Mouse (Mus musculus): ENCODE results near the gene Trim26. TPM values are rescaled to one million over a fixed set of nuclear protein-coding genes. Genes with fewer than 3 reads are reported as not detected.

Trim26 gene
- polyA plus RNA-seq, 1 experiment from 2014 or later, result 27.4 TPM

DNA sequence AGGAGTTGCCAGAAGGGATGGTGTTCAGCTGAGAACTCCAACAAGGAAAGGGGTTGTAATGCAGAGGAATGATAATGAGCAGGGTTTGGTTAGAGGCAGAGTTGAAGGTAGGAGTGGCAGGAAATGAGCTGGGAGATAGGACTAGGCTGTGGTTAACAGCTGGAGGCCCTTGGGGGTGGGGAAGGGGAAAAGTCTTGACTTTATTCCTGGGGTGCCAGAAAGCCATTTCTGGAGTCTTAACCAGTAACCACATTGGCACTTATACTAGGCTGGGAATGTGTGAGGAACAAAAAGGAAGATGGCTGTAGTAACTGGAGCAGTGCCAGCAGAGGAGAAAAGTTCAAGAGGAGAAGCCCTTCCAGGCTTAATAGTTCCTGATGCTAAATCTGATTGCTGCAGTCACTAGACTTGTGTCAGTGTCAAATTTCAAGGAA, 7.4 kb downstream of the Trim26 start:
- Histone ChIP-seq H3K4me2 (replicated peaks; ENCODE audit: low read depth) (0 out of 2 replicates have a peak overlapping the region, but pooled peaks have one; percentile 27), H3K36me3 (ENCODE audit: control insufficient read depth, insufficient read depth) (0 out of 2 replicates have a peak, but pooled peaks cover 4% of the 10 kb centered on the region), H3K4me3 (ENCODE audit: low read depth, low read length) (no peak overlapping the region), H3K27me3 (replicated peaks; ENCODE audit: control insufficient read depth, insufficient read depth, low read length) (no peaks in the 10 kb centered on the region), H3K27ac (ENCODE audit: low read depth, low read length) (0 out of 2 replicates have a peak overlapping the region, but pooled peaks have one; percentile 23), H3K9ac (ENCODE audit: low read depth, low read length) (no peak overlapping the region), H3K4me1 (replicated peaks; ENCODE audit: control insufficient read depth, insufficient read depth, low read length) (peaks cover 4% of the 10 kb centered on the region; the same call in 1 of the 2 replicates), H3K9me3 (ENCODE audit: control insufficient read depth) (no peaks in the 10 kb centered on the region)
- peak; percentile 54 for ATAC-seq
- TF ChIP-seq CTCF (IDR thresholded peaks at IDR 0.05; ENCODE audit: low read depth), result no peak

- ATAC-seq, result no peak
- WGBS, result 65% methylated on average over 1 of the region's 1 CpGs
- TF ChIP-seq CTCF (IDR thresholded peaks at IDR 0.05; ENCODE audit: low read depth), result no peak
- Histone ChIP-seq H3K4me1 (replicated peaks; ENCODE audit: control insufficient read depth, insufficient read depth, low read length) (peaks cover 4% of the 10 kb centered on the region; the same call in 1 of the 2 replicates), H3K4me2 (replicated peaks; ENCODE audit: low read depth) (no peak overlapping the region), H3K27me3 (replicated peaks; ENCODE audit: control insufficient read depth, insufficient read depth, low read length) (no peaks in the 10 kb centered on the region), H3K36me3 (ENCODE audit: control insufficient read depth, insufficient read depth) (0 out of 2 replicates have a peak, but pooled peaks cover 4% of the 10 kb centered on the region), H3K27ac (ENCODE audit: low read depth, low read length) (peak overlapping the region; percentile 28; the same call in 1 of the 2 replicates), H3K9me3 (ENCODE audit: control insufficient read depth) (no peaks in the 10 kb centered on the region), H3K4me3 (ENCODE audit: low read depth, low read length) (no peak overlapping the region), H3K9ac (ENCODE audit: low read depth, low read length) (no peak overlapping the region)
These were observed 7.8 kb downstream of the Trim26 start for GRCm38 (mm10) chr17:36844725-36845124.

DNA sequence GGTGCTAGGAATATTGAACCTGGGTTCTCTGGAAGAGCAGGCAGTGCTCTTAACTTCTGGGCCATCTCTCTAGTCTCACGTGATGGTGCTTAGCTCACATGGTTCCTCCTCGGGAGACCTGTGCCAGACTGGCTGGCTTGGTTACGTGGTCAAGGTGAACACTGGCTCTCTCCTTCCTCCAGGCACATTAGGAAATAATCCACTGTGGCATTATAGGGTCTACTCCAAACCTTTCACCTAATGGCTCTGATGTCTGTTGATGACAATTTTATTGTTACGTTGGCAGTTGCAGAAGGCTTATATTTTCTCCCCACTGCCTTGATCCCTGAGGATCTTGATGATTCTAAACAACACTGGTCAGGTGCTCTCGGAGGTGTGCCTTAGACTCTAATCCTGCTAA, 12.0 kb downstream of the Trim26 start:
- TF ChIP-seq CTCF (IDR thresholded peaks at IDR 0.05; ENCODE audit: low read depth), result no peak
- H3K4me1 ChIP-seq (replicated peaks; ENCODE audit: control insufficient read depth, insufficient read depth, low read length), result peaks cover 10% of the 10 kb centered on the region; the same call in 1 of the 2 replicates
- H3K4me3 ChIP-seq (ENCODE audit: low read depth, low read length), result no peak overlapping the region
- no peaks in the 10 kb centered on the region for H3K27me3 ChIP-seq (replicated peaks; ENCODE audit: control insufficient read depth, insufficient read depth, low read length)
- no peak overlapping the region for H3K27ac ChIP-seq (ENCODE audit: low read depth, low read length)
- no peak for ATAC-seq
- H3K4me2 ChIP-seq (replicated peaks; ENCODE audit: low read depth), result no peak overlapping the region
- H3K36me3 ChIP-seq (ENCODE audit: control insufficient read depth, insufficient read depth), result peaks cover 33% of the 10 kb centered on the region
- H3K9me3 ChIP-seq (ENCODE audit: control insufficient read depth), result no peaks in the 10 kb centered on the region
- H3K9ac ChIP-seq (ENCODE audit: low read depth, low read length), result no peak overlapping the region
- 70% methylated on average over 5 of the region's 5 CpGs for WGBS

GRCm38 (mm10) chr17:36849992-36850391, 13.1 kb downstream of the Trim26 start:
- H3K27me3 ChIP-seq (replicated peaks; ENCODE audit: control insufficient read depth, insufficient read depth, low read length), result no peaks in the 10 kb centered on the region
- H3K4me3 ChIP-seq (ENCODE audit: low read depth, low read length), result no peak overlapping the region
- peak; percentile 54 for ATAC-seq
- no peak overlapping the region for H3K4me2 ChIP-seq (replicated peaks; ENCODE audit: low read depth)
- H3K27ac ChIP-seq (ENCODE audit: low read depth, low read length), result no peak overlapping the region
- H3K9me3 ChIP-seq (ENCODE audit: control insufficient read depth), result no peaks in the 10 kb centered on the region
- H3K9ac ChIP-seq (ENCODE audit: low read depth, low read length), result no peak overlapping the region
- H3K4me1 ChIP-seq (replicated peaks; ENCODE audit: control insufficient read depth, insufficient read depth, low read length), result peaks cover 6% of the 10 kb centered on the region; the same call in 1 of the 2 replicates
- H3K36me3 ChIP-seq (ENCODE audit: control insufficient read depth, insufficient read depth), result peaks cover 42% of the 10 kb centered on the region
- TF ChIP-seq CTCF (IDR thresholded peaks at IDR 0.05; ENCODE audit: low read depth), result no peak
- WGBS, result 63% methylated on average over 2 of the region's 2 CpGs

DNA sequence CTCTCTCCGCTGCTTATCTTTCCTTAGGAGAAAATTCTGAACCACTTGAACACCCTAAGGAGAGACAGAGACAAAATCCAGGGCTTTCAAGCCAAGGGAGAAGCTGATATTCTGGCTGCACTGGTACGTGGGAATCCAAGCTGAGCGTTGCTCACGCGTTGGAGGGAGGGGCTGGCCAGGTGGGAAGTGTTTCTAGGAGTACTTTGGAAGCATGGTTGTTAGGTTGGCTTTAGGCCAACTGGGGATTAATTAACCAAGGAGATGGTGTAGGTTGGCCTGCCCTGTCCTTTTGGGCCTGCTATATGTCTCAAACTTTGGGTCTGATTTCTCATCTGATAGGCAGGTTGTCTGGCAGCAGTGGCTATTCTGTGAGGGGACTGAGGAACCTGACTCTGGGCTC, 14.3 kb downstream of the Trim26 start:
- TF ChIP-seq CTCF (IDR thresholded peaks at IDR 0.05; ENCODE audit: low read depth), result no peak
- 44% methylated on average over 5 of the region's 5 CpGs for WGBS

GRCm38 (mm10) chr17:36851627-36852026, 14.7 kb downstream of the Trim26 start:
- ATAC-seq, result peak; percentile 24; the same call in 1 of the 2 replicates

More for the DNA sequence above, 14.3 kb downstream of the Trim26 start:
- H3K4me2 ChIP-seq (replicated peaks; ENCODE audit: low read depth), result no peak overlapping the region
- H3K9me3 ChIP-seq (ENCODE audit: control insufficient read depth), result no peaks in the 10 kb centered on the region
- no peak overlapping the region for H3K4me3 ChIP-seq (ENCODE audit: low read depth, low read length)
- peaks cover 5% of the 10 kb centered on the region; the same call in 1 of the 2 replicates for H3K4me1 ChIP-seq (replicated peaks; ENCODE audit: control insufficient read depth, insufficient read depth, low read length)
- peak; percentile 62; the same call in 1 of the 2 replicates for ATAC-seq
- no peak overlapping the region for H3K9ac ChIP-seq (ENCODE audit: low read depth, low read length)
- no peaks in the 10 kb centered on the region for H3K27me3 ChIP-seq (replicated peaks; ENCODE audit: control insufficient read depth, insufficient read depth, low read length)
- no peak overlapping the region for H3K27ac ChIP-seq (ENCODE audit: low read depth, low read length)
- peaks cover 44% of the 10 kb centered on the region for H3K36me3 ChIP-seq (ENCODE audit: control insufficient read depth, insufficient read depth)

More at GRCm38 (mm10) chr17:36851627-36852026, 14.7 kb downstream of the Trim26 start:
- Histone ChIP-seq H3K4me1 (replicated peaks; ENCODE audit: control insufficient read depth, insufficient read depth, low read length) (peaks cover 5% of the 10 kb centered on the region; the same call in 1 of the 2 replicates), H3K27me3 (replicated peaks; ENCODE audit: control insufficient read depth, insufficient read depth, low read length) (no peaks in the 10 kb centered on the region), H3K4me3 (ENCODE audit: low read depth, low read length) (no peak overlapping the region), H3K9me3 (ENCODE audit: control insufficient read depth) (no peaks in the 10 kb centered on the region), H3K27ac (ENCODE audit: low read depth, low read length) (no peak overlapping the region; the same call in 1 of the 2 replicates), H3K9ac (ENCODE audit: low read depth, low read length) (no peak overlapping the region), H3K36me3 (ENCODE audit: control insufficient read depth, insufficient read depth) (peaks cover 49% of the 10 kb centered on the region), H3K4me2 (replicated peaks; ENCODE audit: low read depth) (no peak overlapping the region)
- 39% methylated on average over 5 of the region's 5 CpGs for WGBS
- TF ChIP-seq CTCF (IDR thresholded peaks at IDR 0.05; ENCODE audit: low read depth), result no peak
